Mouse (Mus musculus) midbrain, embryonic 10.5 days (tissue): ENCODE data around the gene Man2a2. TPM values are rescaled to one million over a fixed set of nuclear protein-coding genes. Genes with fewer than 3 reads are reported as not detected.

Experiments used
- DNase-seq: peaks from one replicate; pipeline ENCODE4 v3.0.0-alpha.2; 2017; ENCODE audit warnings: low spot score
- H3K27ac ChIP-seq: fragments of 300-500 bp; sonication (generic); replicated peaks from 2 replicates; pipeline ENCODE4 v1.5.1; 2016; ENCODE audit warnings: mild to moderate bottlenecking
- H3K27me3 ChIP-seq: fragments of 300-500 bp; sonication (generic); 2 replicates; pipeline ENCODE4 v1.6.1; 2016; ENCODE audit warnings: low read depth, mild to moderate bottlenecking; ENCODE audit not compliant: poor library complexity, severe bottlenecking
- H3K36me3 ChIP-seq: fragments of 300-500 bp; sonication (generic); 2 replicates; pipeline ENCODE4 v1.6.1; 2016; ENCODE audit warnings: mild to moderate bottlenecking, moderate library complexity
- H3K4me1 ChIP-seq: fragments of 300-500 bp; sonication (generic); 2 replicates; pipeline ENCODE4 v1.6.1; 2016
- H3K4me3 ChIP-seq: fragments of 300-500 bp; sonication (generic); 2 replicates; pipeline ENCODE4 v1.5.1; 2016; ENCODE audit warnings: mild to moderate bottlenecking, moderate library complexity
- H3K9me3 ChIP-seq: fragments of 300-500 bp; sonication (generic); replicated peaks from 2 replicates; pipeline ENCODE4 v1.6.1; 2016; ENCODE audit warnings: mild to moderate bottlenecking
- WGBS: fragments of 180-500 bp; shearing (Covaris S2); methylation state at CpG from one replicate; pipeline ENCODE4 v1.1.7; 2016; 5-methylcytosine and 5-hydroxymethylcytosine counted together
- polyA plus RNA-seq: library from polyadenylated mRNA; unstranded; fragments of >200 nt; fragmentation: Nextera tagmentation; extraction: Ambion mirVana; gene quantifications from 2 replicates; pipeline ENCODE4 v1.2.1, GENCODE M21; 2016

The Man2a2 gene
- polyA plus RNA-seq, 1 experiment from 2014 or later, result 15.7 TPM

- Histone ChIP-seq H3K4me3 (no peak overlapping the region), H3K27me3 (no peaks in the 10 kb centered on the region), H3K4me1 (peaks cover 20% of the 10 kb centered on the region), H3K27ac (peak overlapping the region; percentile 69), H3K9me3 (no peaks in the 10 kb centered on the region), H3K36me3 (peaks cover 95% of the 10 kb centered on the region)
- 34% methylated on average over 8 of the region's 8 CpGs for WGBS
- DNase-seq, result peak; percentile 49
Measured at GRCm38 (mm10) chr7:80357156-80357555, 14.0 kb downstream of the Man2a2 start.

- Histone ChIP-seq H3K36me3 (peaks cover 94% of the 10 kb centered on the region), H3K4me3 (no peak overlapping the region), H3K4me1 (peaks cover 20% of the 10 kb centered on the region), H3K9me3 (no peaks in the 10 kb centered on the region), H3K27ac (peak overlapping the region; percentile 69; the same call in 1 of the 2 replicates), H3K27me3 (no peaks in the 10 kb centered on the region)
- DNase-seq, result no peak
- WGBS, result 89% methylated on average over 13 of the region's 13 CpGs
Measured at GRCm38 (mm10) chr7:80356351-80356750, 14.8 kb downstream of the Man2a2 start.

GRCm38 (mm10) chr7:80352920-80353319 lies 18.3 kb downstream of the Man2a2 start:
- Histone ChIP-seq H3K27ac (no peak overlapping the region), H3K36me3 (peaks cover 74% of the 10 kb centered on the region), H3K4me3 (no peak overlapping the region), H3K27me3 (no peaks in the 10 kb centered on the region), H3K9me3 (no peaks in the 10 kb centered on the region), H3K4me1 (peaks cover 21% of the 10 kb centered on the region)
- DNase-seq, result no peak
- 92% methylated on average over 8 of the region's 8 CpGs for WGBS

GRCm38 (mm10) chr7:80350808-80351207 lies 20.4 kb downstream of the Man2a2 start:
- no peak for DNase-seq
- H3K36me3 ChIP-seq, result peaks cover 56% of the 10 kb centered on the region
- no peaks in the 10 kb centered on the region for H3K9me3 ChIP-seq
- peaks cover 9% of the 10 kb centered on the region; the same call in 1 of the 2 replicates for H3K4me1 ChIP-seq
- 80% methylated on average over 2 of the region's 2 CpGs for WGBS
- no peaks in the 10 kb centered on the region for H3K27me3 ChIP-seq
- H3K4me3 ChIP-seq, result no peak overlapping the region
- H3K27ac ChIP-seq, result no peak overlapping the region

GRCm38 (mm10) chr7:80347670-80348586 lies 23.2 kb downstream of the Man2a2 start:
- Histone ChIP-seq H3K4me1 (peaks cover 18% of the 10 kb centered on the region), H3K36me3 (peaks cover 36% of the 10 kb centered on the region), H3K9me3 (no peaks in the 10 kb centered on the region), H3K4me3 (no peak overlapping the region), H3K27me3 (no peaks in the 10 kb centered on the region), H3K27ac (no peak overlapping the region)
- WGBS, result 77% methylated on average over 13 of the region's 13 CpGs
- DNase-seq, result no peak

- peaks cover 26% of the 10 kb centered on the region for H3K36me3 ChIP-seq
- no peak overlapping the region for H3K27ac ChIP-seq
- H3K9me3 ChIP-seq, result no peaks in the 10 kb centered on the region
- H3K27me3 ChIP-seq, result peaks cover 8% of the 10 kb centered on the region
- WGBS, result 93% methylated on average over 5 of the region's 5 CpGs
- H3K4me3 ChIP-seq, result no peak overlapping the region
- H3K4me1 ChIP-seq, result peaks cover 29% of the 10 kb centered on the region
- no peak for DNase-seq
Measured at GRCm38 (mm10) chr7:80346830-80347229, 24.3 kb downstream of the Man2a2 start.

GRCm38 (mm10) chr7:80346173-80346572 lies 25.0 kb downstream of the Man2a2 start:
- H3K36me3 ChIP-seq, result peaks cover 20% of the 10 kb centered on the region
- no peak for DNase-seq
- H3K27me3 ChIP-seq, result peaks cover 14% of the 10 kb centered on the region
- no peak overlapping the region for H3K27ac ChIP-seq
- no peaks in the 10 kb centered on the region for H3K9me3 ChIP-seq
- H3K4me1 ChIP-seq, result peaks cover 36% of the 10 kb centered on the region
- 93% methylated on average over 9 of the region's 9 CpGs for WGBS
- no peak overlapping the region for H3K4me3 ChIP-seq

- 26% methylated on average over 19 of the region's 19 CpGs for WGBS
- Histone ChIP-seq H3K4me3 (peak overlapping the region; percentile 73), H3K4me1 (peaks cover 57% of the 10 kb centered on the region), H3K36me3 (peaks cover 7% of the 10 kb centered on the region), H3K27me3 (peaks cover 16% of the 10 kb centered on the region), H3K27ac (peak overlapping the region; percentile 92), H3K9me3 (no peaks in the 10 kb centered on the region)
- DNase-seq, result no peak
Measured at GRCm38 (mm10) chr7:80343270-80344018, 27.7 kb downstream of the Man2a2 start.

- H3K36me3 ChIP-seq, result peaks cover 9% of the 10 kb centered on the region
- peaks cover 58% of the 10 kb centered on the region for H3K4me1 ChIP-seq
- H3K27me3 ChIP-seq, result peaks cover 16% of the 10 kb centered on the region
- peak within 1 kb of the TSS; percentile 73 for H3K4me3 ChIP-seq
- under 1% methylated on average over 25 of the region's 25 CpGs for WGBS
- H3K9me3 ChIP-seq, result no peaks in the 10 kb centered on the region
- DNase-seq, result peak; percentile 94
- peak within 1 kb of the TSS; percentile 92 for H3K27ac ChIP-seq
Measured at GRCm38 (mm10) chr7:80342858-80343257, 28.3 kb downstream of the Man2a2 start, which contains the start of gene Hddc3. Gene Hddc3, plus strand, starts transcription at chr7:80343104.

- Histone ChIP-seq H3K27ac (0 out of 2 replicates have a peak overlapping the region, but pooled peaks have one; percentile 9), H3K9me3 (no peaks in the 10 kb centered on the region), H3K4me3 (no peak overlapping the region), H3K27me3 (peaks cover 16% of the 10 kb centered on the region), H3K4me1 (peaks cover 55% of the 10 kb centered on the region), H3K36me3 (peaks cover 20% of the 10 kb centered on the region)
- WGBS, result 78% methylated on average over 7 of the region's 7 CpGs
- no peak for DNase-seq
Measured at GRCm38 (mm10) chr7:80341793-80342192, 29.4 kb downstream of the Man2a2 start.

- 2% methylated on average over 11 of the region's 11 CpGs for WGBS
- peak; percentile 79 for DNase-seq
- peak within 1 kb of the TSS; percentile 72 for H3K4me3 ChIP-seq
- peaks cover 16% of the 10 kb centered on the region for H3K27me3 ChIP-seq
- no peaks in the 10 kb centered on the region for H3K9me3 ChIP-seq
- peaks cover 55% of the 10 kb centered on the region for H3K4me1 ChIP-seq
- peak within 1 kb of the TSS; percentile 85 for H3K27ac ChIP-seq
- peaks cover 28% of the 10 kb centered on the region for H3K36me3 ChIP-seq
Measured at GRCm38 (mm10) chr7:80340793-80341192, 30.4 kb downstream of the Man2a2 start, which contains the start of gene Unc45a. Gene Unc45a, minus strand, starts transcription at chr7:80341005.

- H3K27ac ChIP-seq, result peak overlapping the region; percentile 85
- H3K9me3 ChIP-seq, result no peaks in the 10 kb centered on the region
- DNase-seq, result peak; percentile 97
- peak overlapping the region; percentile 72 for H3K4me3 ChIP-seq
- peaks cover 16% of the 10 kb centered on the region for H3K27me3 ChIP-seq
- under 1% methylated on average over 45 of the region's 45 CpGs for WGBS
- H3K4me1 ChIP-seq, result peaks cover 55% of the 10 kb centered on the region
- peaks cover 30% of the 10 kb centered on the region for H3K36me3 ChIP-seq
Measured at GRCm38 (mm10) chr7:80339793-80340628, 31.2 kb downstream of the Man2a2 start.
